Mouse (Mus musculus) cerebellum, adult 2 months (tissue): ENCODE measurements around the gene Taf11. TPM values are rescaled to one million over a fixed set of nuclear protein-coding genes. Genes with fewer than 3 reads are reported as not detected.
A peak's percentile ranks its signal among the peaks of the same experiment; 100 is the strongest.

Source experiments
- DNase-seq, 2 experiments: peaks; one replicate each; pipeline ENCODE4 v3.0.0; 2021
- H3K27ac ChIP-seq: fragments of 200-500 bp; 2 replicates; pipeline ENCODE4 v1.5.1; 2012; ENCODE audit warnings: low read length, control low read depth, inconsistent platforms; ENCODE audit not compliant: insufficient read depth
- H3K27me3 ChIP-seq: fragments of 200-500 bp; 2 replicates; pipeline ENCODE4 v1.6.1; 2012; ENCODE audit warnings: inconsistent platforms, mild to moderate bottlenecking, low read length, moderate library complexity; ENCODE audit not compliant: control insufficient read depth, insufficient read depth
- H3K4me1 ChIP-seq: fragments of 200-500 bp; 2 replicates; pipeline ENCODE4 v1.6.1; 2011; ENCODE audit warnings: low read length; ENCODE audit not compliant: control insufficient read depth, insufficient read depth
- H3K4me3 ChIP-seq: fragments of 200-500 bp; replicated peaks from 2 replicates; pipeline ENCODE3; 2011; ENCODE audit warnings: mild to moderate bottlenecking, low read depth, low read length, control low read depth; ENCODE audit not compliant: insufficient read depth
- CTCF ChIP-seq: fragments of 200-500 bp; IDR thresholded peaks from 2 replicates; pipeline ENCODE4 v1.5.1; 2011; ENCODE audit warnings: low read depth, mild to moderate bottlenecking, control low read depth, low read length, moderate library complexity, borderline replicate concordance; ENCODE audit not compliant: insufficient read depth
- POLR2A ChIP-seq: fragments of 200-500 bp; IDR thresholded peaks from 2 replicates; pipeline ENCODE4 v1.6.1; 2011; ENCODE audit warnings: low read length, control low read depth, borderline replicate concordance; ENCODE audit not compliant: insufficient read depth
- WGBS: fragments of 180-500 bp; shearing (Covaris S2); methylation state at CpG from one replicate; pipeline ENCODE4 v1.1.7; 2018; 5-methylcytosine and 5-hydroxymethylcytosine counted together
- polyA plus RNA-seq: library from polyadenylated mRNA; depleted of rRNA; stranded (reverse); fragments of >200 nt; gene quantifications from 2 replicates; pipeline ENCODE4 v1.2.3, GENCODE M21; 2012

Taf11 gene
- polyA plus RNA-seq, 1 experiment, result 49.3 TPM

DNA sequence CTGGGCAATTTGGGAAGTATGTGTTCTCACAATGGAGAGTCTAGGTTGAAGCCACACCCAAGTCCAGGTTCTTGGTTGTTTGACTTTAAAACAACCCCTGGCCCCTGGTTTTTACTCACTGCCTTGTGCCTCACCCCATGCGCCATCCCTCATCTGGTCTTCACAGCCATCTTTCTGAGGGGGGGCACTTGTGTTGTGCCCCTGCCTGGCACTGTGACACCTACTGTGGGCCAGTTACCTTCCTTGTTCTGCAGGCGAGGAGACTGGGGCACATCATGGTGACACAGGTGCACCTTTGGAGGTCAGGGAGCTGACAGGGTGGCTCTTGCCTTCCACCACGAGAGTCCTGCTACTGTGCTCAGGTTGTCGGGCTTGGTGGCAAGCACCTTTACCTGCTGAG, 32.5 kb upstream of the Taf11 start:
- WGBS, result 88% methylated on average over 4 of the region's 4 CpGs
- DNase-seq, result no peak
- no peaks in the 10 kb centered on the region for H3K27me3 ChIP-seq
- H3K4me1 ChIP-seq, result peaks cover 56% of the 10 kb centered on the region
- H3K4me3 ChIP-seq, result no peak overlapping the region
- TF ChIP-seq CTCF (no peak), POLR2A (no peak)
- no peak overlapping the region for H3K27ac ChIP-seq

DNA sequence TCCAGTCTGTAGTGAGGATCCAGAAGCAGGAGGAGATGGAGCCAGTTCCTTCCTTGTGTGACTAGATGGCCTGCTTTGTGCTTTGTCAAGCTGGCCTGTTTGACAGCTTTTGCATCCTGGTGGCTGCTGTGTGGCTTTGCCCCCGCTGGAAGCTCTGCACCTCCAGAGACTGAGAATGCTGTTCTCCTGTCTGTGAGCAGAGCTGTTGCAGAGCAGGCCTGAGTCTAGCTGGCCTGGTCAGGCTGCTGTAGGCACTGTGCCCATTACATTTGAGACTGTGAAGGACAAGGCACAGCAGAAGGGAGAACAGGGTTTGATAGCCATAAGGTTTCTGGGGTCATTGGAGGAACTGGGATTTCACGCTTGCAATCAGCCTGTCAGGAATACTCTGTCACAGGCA, 32.1 kb upstream of the Taf11 start:
- Histone ChIP-seq H3K27ac (no peak overlapping the region), H3K4me3 (no peak overlapping the region), H3K4me1 (peaks cover 53% of the 10 kb centered on the region), H3K27me3 (no peaks in the 10 kb centered on the region)
- WGBS, result 20% methylated on average over 2 of the region's 2 CpGs
- no peak for TF ChIP-seq CTCF
- no peak for TF ChIP-seq POLR2A
- peak; percentile 60 to 70 for DNase-seq

DNA sequence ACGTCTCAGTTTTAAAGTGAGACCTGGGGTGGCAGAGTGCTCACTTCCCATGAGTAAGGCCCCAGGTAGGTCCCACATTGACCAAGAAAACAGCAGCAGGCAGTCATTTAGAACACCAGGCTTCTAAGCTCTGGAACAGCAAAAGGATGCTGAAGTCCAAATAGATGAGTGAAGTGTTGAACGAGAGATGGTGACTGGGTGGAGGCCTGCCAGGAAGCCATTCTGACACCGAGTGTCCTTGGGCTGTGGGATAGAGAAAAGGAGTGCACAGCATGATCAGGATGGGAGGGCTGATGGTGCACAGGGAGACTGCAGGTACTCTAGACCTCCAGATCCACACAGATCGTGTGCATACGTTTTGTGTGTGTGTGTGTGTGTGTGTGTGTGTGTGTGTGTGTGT, 31.5 kb upstream of the Taf11 start:
- no peak for TF ChIP-seq CTCF
- no peak for TF ChIP-seq POLR2A
- WGBS, result 55% methylated on average over 5 of the region's 5 CpGs
- H3K4me3 ChIP-seq, result no peak overlapping the region
- no peak for DNase-seq
- H3K4me1 ChIP-seq, result peaks cover 48% of the 10 kb centered on the region
- no peak overlapping the region for H3K27ac ChIP-seq
- no peaks in the 10 kb centered on the region for H3K27me3 ChIP-seq

DNA sequence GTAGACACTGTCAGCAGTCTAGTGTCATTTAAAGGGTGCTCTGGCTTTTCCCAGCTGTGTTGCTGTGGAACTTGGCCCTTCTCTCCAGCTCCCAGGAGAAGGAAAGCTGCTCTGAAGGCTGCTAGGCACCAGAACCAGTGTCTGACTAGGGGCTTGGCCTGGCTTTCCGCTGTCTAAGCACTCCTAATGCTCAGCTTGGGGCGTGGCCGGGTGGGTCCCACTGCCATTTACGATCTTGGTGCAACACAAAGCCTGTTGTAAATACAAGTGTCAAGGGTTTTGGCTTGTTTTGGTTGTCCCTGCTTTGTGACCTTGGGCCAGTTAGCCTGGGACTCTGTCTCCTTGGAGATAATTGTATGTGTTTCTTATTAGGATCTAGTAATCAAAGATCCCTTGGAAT, 30.7 kb upstream of the Taf11 start:
- DNase-seq, result no peak
- 83% methylated on average over 4 of the region's 4 CpGs for WGBS
- TF ChIP-seq POLR2A, result no peak
- Histone ChIP-seq H3K27ac (no peak overlapping the region), H3K4me1 (peaks cover 42% of the 10 kb centered on the region), H3K4me3 (no peak overlapping the region), H3K27me3 (no peaks in the 10 kb centered on the region)

DNA sequence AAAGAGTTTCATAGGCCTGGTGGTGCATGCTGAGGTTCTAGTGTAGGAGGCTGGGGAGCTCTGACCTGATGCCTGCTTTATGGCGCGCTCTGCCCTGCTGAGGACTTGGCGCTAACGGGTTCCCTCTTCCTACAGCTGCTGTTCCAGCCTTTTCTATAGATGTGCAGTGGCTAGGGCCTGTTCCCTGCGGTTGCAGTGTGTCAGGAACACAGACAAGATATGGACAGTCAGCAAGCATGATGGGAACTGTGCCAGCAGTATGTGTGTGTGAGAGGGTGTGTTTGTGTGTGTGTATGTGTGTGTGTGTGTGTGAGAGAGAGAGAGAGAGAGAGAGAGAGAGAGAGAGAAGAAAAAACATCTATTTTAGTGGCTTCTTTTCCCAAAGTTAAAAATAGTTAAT, 29.4 kb upstream of the Taf11 start:
- no peak overlapping the region for H3K27ac ChIP-seq
- 55% methylated on average over 5 of the region's 5 CpGs for WGBS
- no peak for DNase-seq
- H3K4me3 ChIP-seq, result no peak overlapping the region
- peaks cover 36% of the 10 kb centered on the region for H3K4me1 ChIP-seq
- no peaks in the 10 kb centered on the region for H3K27me3 ChIP-seq
- TF ChIP-seq POLR2A (no peak), CTCF (no peak)

DNA sequence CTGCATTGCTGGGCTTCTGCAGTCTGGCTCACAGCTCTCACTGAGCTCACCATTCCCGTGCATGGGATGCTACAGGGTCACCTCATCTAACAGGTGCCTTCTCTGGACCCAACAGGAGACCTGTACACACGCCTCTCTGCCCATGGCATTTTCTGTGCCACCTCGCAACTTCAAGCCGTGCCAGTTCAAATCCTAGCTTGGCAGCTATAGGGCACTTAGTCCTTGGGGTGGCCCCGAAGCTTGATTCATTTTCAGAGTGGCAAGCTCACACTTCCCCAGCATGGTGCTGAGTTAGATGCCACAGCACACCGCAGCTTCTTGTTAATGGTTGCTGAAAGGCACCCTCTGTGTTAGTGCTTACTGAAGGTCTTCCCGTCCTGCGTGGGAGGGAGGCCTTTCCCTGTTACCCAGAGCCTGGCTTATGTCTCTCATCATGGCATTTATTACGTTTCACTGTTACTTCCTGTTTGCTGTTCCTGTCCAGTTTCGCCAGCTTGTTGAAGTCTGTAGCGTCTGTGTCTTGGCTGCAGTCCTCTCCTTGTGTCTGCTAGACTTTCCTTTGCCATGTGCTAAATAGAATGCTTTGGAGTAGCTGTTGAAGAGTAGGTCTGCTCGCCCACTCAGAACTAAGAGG, 28.6 kb upstream of the Taf11 start:
- H3K27ac ChIP-seq, result peak overlapping the region; percentile 2; the same call in 1 of the 2 replicates
- no peak overlapping the region for H3K4me3 ChIP-seq
- H3K4me1 ChIP-seq, result peaks cover 36% of the 10 kb centered on the region
- DNase-seq, result peak; percentile 35 to 50
- TF ChIP-seq POLR2A, result no peak
- no peak for TF ChIP-seq CTCF
- WGBS, result 13% methylated on average over 12 of the region's 12 CpGs
- H3K27me3 ChIP-seq, result no peaks in the 10 kb centered on the region

DNA sequence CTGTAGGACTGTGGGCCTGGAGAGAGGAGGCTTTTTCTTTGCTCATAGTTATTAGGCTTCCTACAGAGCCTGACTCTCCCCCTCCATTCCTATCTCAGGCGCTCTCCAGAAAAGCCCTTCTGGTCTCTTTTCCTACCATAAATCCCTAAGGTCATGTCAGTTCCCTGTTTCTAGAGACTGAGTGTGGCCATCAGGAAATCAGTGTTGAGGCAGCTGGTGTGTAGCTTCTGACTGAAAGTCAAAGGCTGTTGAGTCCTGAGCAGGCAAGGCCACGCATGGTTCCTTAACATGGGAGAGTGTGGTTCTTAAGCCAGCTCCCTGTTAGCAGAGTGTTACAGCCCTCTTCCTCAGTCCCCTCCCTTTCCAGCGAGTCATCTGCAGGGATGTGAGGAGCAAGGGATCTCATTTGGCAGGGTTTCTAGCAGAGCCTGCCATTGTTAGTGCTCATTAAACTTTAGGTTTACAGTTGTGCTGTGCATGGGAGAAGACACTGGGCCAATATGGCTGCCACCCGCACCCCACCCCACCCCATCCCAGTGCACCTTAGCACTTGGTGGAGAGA, 27.5 kb upstream of the Taf11 start:
- peaks cover 33% of the 10 kb centered on the region for H3K4me1 ChIP-seq
- H3K27me3 ChIP-seq, result no peaks in the 10 kb centered on the region
- DNase-seq, result no peak
- no peak overlapping the region for H3K27ac ChIP-seq
- TF ChIP-seq POLR2A (no peak), CTCF (no peak)
- no peak overlapping the region for H3K4me3 ChIP-seq
- WGBS, result 85% methylated on average over 4 of the region's 4 CpGs

DNA sequence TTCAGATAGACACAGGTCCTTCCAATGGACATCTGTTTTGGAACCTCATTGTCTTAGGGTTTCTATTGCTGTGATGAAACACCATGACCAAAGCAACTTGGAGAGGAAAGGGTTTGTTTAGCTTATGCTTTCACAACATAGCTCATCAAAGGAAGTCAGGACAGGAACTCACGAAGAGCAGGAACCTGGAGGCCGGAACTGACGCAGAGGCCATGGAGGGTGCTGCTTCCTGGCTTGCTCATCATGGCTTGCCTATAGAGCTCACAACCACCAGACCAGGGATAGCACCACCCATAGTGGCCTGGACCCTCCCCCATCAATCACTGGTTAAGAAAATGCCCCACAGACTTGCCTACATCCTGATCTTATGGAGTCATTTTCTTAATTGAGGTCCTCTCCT, 25.4 kb upstream of the Taf11 start:
- H3K27ac ChIP-seq, result no peak overlapping the region
- 98% methylated on average over 3 of the region's 3 CpGs for WGBS
- TF ChIP-seq CTCF (no peak), POLR2A (no peak)
- no peak overlapping the region for H3K4me3 ChIP-seq
- peaks cover 21% of the 10 kb centered on the region for H3K4me1 ChIP-seq
- H3K27me3 ChIP-seq, result no peaks in the 10 kb centered on the region
- DNase-seq, result no peak
